Mouse (Mus musculus) lung, postnatal 14 days (tissue): ENCODE results near the gene Vav3.
A peak's percentile ranks its signal among the peaks of the same experiment; 100 is the strongest.
"Not testable (repeated sequence)": the region's sequence is repeated elsewhere in the genome, so short reads cannot be mapped to it uniquely, and the experiment has no call there.

Experiments used
- DNase-seq: peaks from one replicate; pipeline ENCODE4 v3.0.0; 2021

The Vav3 gene

GRCm38 (mm10) chr3:109446903-109447302 lies 106.5 kb downstream of the Vav3 start:
- no peak for DNase-seq

- not testable (repeated sequence) for DNase-seq
Measured at GRCm38 (mm10) chr3:109448249-109448648, 107.8 kb downstream of the Vav3 start.

GRCm38 (mm10) chr3:109451966-109452365 lies 111.5 kb downstream of the Vav3 start:
- DNase-seq, result no peak

GRCm38 (mm10) chr3:109454633-109455032 lies 114.2 kb downstream of the Vav3 start:
- DNase-seq, result no peak

- no peak for DNase-seq
Measured at GRCm38 (mm10) chr3:109456340-109456739, 115.9 kb downstream of the Vav3 start.

GRCm38 (mm10) chr3:109463684-109464083 lies 123.2 kb downstream of the Vav3 start:
- no peak for DNase-seq

- no peak for DNase-seq
Measured at GRCm38 (mm10) chr3:109464600-109464999, 124.1 kb downstream of the Vav3 start.

GRCm38 (mm10) chr3:109466541-109466940 lies 126.1 kb downstream of the Vav3 start:
- DNase-seq, result no peak

GRCm38 (mm10) chr3:109467288-109467687 lies 126.8 kb downstream of the Vav3 start:
- no peak for DNase-seq

- DNase-seq, result peak; percentile 57
Measured at GRCm38 (mm10) chr3:109469465-109469864, 129.0 kb downstream of the Vav3 start.

- no peak for DNase-seq
Measured at GRCm38 (mm10) chr3:109470651-109471255, 130.3 kb downstream of the Vav3 start.

GRCm38 (mm10) chr3:109476521-109476920 lies 136.1 kb downstream of the Vav3 start:
- DNase-seq, result no peak

GRCm38 (mm10) chr3:109478297-109478696 lies 137.8 kb downstream of the Vav3 start:
- DNase-seq, result no peak

GRCm38 (mm10) chr3:109480625-109481024 lies 140.2 kb downstream of the Vav3 start:
- no peak for DNase-seq

- DNase-seq, result no peak
Measured at GRCm38 (mm10) chr3:109486786-109487185, 146.3 kb downstream of the Vav3 start.

GRCm38 (mm10) chr3:109487823-109488222 lies 147.4 kb downstream of the Vav3 start:
- DNase-seq, result no peak

- DNase-seq, result no peak
Measured at GRCm38 (mm10) chr3:109488750-109489171, 148.3 kb downstream of the Vav3 start.

GRCm38 (mm10) chr3:109490561-109491296 lies 150.3 kb downstream of the Vav3 start:
- no peak for DNase-seq

GRCm38 (mm10) chr3:109491568-109491967 lies 151.1 kb downstream of the Vav3 start:
- peak; percentile 87 for DNase-seq

- no peak for DNase-seq
Measured at GRCm38 (mm10) chr3:109496461-109496860, 156.0 kb downstream of the Vav3 start.

- DNase-seq, result no peak
Measured at GRCm38 (mm10) chr3:109497074-109497473, 156.6 kb downstream of the Vav3 start.

GRCm38 (mm10) chr3:109499861-109500456 lies 159.5 kb downstream of the Vav3 start:
- no peak for DNase-seq

GRCm38 (mm10) chr3:109509784-109510183 lies 169.3 kb downstream of the Vav3 start:
- DNase-seq, result no peak

GRCm38 (mm10) chr3:109511849-109512248 lies 171.4 kb downstream of the Vav3 start:
- no peak for DNase-seq
